Mouse (Mus musculus) spleen, adult 18-20 months (tissue): Measurements from ENCODE around the gene Qsox1.
A peak's percentile ranks its signal among the peaks of the same experiment; 100 is the strongest.

Source experiments
- DNase-seq, 2 experiments: peaks; one replicate each; pipeline ENCODE4 v3.0.0; 2022; ENCODE audit warnings: mixed read lengths in 2 of 2

Qsox1 gene

DNA sequence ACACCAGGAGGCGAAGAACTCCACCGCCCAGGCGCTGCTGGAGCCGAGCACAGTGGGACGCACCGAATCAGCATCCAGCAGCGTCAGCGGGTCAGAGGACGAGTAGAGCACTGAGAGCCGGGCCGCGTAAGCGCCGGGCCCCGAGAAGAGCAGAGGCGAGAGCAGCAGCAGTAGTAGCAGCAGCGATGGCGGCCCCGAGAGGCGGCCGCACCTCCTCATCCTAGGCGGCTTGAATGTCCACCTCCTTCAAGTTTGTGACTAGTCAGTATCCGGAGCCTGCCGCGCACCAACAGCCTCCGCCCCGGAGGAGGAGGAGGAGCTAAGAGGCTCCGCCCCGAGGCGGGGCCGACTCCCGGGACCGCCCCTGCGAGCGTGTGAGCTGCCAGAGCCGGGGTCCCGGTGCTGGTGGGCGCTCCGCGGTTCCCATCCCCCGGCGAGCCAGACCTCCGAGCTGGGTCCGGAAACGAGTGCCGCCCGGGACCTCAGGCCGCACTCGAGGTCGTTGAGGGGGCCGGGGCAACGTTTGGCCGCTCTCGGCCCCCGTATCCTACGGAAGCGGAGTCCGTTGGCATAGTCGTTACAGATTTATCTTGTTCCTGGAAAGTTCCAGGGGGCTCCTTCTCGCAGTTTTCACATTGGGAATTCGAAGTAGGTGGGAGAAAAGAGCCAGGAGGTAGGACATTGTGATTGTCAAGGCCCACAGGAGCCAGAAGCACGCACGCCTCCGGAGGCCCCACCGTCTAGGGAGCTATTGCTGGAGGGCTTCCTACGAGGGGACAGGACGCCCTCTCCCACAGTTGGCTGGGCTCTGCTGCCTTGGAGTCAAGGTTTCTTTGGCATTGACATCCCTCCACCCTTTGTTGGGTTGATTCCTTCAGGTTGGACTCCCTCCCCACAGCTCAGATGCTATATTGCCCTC, at the start of gene Qsox1:
Gene Qsox1, minus strand, starts transcription at position 309 of the 919 bp plus-strand sequence.
- DNase-seq = peak; percentile 74 to 88

DNA sequence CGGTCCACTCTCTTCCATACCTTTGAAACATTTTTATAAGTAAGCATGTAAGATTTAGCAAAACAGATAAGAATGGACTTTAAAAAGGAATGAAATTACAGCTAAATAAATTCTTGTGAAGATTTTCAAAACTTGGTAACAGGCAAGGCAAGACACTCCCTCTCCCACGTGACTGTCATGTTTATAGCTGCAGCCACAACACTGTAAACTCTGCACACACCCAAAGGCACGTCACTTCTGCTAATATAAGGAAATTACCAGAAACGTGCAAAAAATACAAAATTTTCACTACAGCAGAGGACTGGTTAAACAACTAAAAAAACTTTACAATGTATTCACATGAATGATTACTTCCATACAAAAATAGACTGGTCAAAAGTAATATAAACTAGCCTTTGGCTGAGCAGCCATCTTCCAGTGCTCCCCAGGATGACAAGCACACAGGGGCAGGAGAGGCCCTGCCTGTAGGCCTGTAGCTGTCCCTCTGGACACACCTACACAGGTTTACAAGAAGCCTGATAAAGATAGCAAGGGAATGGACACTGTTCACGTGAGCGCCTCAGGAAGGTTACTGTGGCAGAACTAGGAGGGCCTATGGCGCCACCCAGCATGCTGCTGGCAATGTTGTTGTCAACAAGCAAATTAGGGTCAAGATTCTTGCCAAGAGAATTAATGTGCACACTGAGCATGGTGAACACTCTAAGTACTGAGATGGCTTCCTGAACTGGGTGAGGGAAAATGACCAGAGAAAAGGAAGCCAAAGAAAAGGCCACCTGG, 42.4 kb upstream of the Qsox1 start:
- DNase-seq = no peak

DNA sequence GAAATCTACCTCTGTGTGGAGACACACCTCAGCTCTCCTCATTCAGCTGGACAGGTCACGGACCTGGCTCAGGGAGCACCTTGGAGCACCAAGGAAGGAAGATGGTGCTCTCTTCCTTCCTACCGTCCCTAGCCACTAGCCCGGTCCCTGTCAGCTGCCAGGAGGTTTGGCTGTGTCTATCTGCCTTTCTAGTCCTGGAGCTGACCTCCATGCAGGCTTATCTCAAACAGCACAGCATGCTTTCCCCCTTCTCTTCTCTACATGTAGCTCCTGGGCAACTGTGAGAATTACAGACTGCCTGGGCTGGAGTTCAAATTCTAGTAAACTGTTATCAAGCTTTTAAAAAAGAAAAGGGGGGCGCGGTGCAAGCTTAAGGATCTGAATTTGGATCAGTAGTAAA, 40.3 kb upstream of the Qsox1 start:
- DNase-seq = no peak

DNA sequence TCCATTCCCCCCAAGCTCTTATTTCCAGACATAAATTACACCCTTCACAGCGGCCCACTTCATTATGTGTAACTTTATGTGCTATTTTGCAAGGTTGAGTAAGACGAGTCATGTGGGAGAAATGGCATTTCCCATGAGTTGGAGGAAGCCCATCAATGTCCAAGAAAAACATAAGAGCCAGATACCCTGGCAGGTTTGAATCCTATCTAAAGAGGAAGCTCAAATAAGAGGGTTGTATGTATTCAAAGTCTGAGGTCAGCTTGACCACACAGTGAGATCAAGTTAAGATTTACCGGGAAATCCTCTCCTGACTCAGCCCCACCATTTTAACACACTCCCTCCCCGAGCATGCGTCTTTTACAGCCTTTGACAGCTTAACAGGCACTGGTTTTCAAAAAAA, 31.5 kb upstream of the Qsox1 start:
- no peak for DNase-seq

DNA sequence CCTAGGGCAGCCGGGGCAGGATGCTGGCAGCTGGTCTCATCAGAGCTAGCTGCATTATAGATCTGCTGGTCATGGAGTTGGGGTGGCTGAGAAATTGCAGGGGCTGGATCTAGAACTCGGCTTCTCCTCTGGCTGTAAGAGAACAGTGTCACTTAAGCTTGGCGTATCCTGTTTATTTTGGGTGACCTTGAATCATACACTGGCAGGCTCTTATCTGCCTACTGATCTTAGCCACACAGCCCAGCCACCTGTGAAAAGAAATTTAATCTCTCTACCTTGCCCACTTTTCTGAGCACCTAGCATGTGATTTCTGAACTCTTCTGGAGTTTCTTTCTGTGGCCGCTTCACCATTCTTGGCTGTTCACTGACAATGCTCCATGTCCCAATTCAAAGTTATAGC, 30.8 kb upstream of the Qsox1 start:
- DNase-seq = no peak

DNA sequence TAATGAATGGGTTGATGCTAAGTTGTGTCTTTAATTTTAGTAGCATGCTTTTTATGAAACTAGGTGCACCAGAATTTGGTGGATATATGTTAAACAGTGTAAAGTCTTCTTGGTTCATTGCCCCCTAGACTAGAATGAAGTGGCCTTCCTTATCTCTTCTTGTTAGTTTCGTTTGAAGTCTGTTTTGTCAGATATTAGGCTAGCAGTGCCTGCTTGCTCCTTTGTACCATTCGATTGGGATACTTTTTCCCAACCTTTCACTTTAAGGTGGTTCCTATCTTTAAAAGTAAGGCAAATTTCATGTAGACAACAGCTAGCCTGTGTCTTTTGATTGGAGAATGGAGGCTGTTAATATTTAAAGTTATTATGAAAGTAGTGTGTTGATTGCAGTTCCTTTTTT, 23.0 kb upstream of the Qsox1 start:
- DNase-seq = no peak

DNA sequence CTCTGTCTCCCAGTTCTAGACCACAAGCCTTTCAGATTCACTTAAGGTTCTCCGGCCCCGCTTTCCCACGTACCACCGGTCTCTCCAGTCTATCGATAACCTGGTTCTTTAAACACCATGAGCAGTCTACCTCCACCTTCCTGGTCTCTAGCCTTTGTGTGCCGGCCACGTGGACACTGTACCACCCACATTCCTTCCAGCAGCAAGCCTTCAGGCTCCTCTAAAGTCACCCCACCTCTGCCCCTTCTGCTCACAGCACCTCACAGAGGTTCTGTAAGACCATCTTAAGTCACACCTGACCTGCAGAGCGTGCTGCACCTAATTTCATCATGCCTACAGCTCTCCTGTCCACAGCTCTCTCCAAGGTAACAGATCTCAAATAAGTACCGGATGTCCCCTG, 20.9 kb upstream of the Qsox1 start:
- no peak for DNase-seq

DNA sequence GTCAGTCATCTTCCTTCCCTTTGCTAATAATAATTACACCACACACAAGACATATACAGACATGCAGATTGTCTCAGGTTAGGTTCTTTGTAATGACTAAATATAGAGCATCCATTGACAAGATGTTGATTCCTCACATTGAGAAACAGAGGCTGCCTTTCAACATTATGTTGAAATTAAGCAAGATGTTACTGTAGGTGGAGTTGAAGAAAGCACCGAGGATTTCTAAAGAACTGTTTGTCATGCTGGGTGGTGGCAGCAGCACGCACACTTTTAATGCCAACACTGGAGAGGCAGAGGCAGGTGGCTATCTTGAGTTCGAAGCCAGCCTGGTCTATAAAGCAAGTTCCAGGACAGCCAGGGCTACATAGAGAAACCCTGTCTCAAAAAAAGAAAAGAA, 19.3 kb upstream of the Qsox1 start:
- DNase-seq = no peak

DNA sequence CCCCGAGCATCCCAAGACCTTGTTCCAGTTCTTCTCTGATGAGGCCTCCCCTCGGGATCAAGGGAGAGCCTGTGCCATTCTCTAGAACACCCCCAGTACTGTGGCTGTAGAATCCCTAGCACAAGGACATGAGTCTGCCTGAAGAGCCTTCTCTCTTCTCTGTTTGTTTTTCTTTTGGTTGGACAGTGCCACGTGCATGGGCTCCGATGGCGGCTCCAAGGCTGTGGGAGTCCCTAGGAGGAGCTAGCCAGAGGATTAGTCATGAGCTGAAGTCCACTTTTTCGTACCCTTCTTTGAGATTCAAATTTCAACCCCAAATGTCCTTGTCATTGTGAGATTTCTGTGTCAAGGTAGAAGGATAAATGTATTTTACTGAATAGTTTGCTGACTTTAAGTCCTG, 18.2 kb upstream of the Qsox1 start:
- DNase-seq = no peak

DNA sequence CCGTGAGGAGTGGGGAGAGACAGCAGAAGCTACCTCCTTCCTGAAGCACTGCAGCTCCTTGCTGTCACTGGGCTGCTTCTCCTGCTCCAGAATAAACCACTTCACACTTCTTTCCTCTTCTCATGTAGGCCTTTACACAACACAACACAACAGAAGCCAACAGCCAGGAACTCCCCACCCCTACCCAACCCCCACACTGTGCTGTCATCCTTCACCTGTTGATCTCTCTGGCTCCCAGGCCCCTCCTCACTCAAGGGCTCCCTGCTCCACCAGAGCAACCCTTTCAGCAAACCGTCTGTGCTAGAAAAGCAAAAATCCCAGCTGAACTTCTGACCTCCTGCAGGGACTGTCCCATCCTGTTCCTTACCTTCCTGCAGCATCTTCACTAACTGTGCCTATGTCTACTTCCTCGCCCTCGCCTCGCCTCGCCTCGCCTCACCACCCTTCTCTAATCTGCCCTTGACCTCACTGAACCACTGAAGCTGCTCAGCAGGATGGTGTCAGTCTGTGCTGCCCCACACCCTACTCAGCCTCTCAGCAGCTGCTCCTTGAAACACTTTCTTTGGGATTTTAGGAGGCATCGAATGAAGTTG, 15.1 kb upstream of the Qsox1 start:
- no peak for DNase-seq

DNA sequence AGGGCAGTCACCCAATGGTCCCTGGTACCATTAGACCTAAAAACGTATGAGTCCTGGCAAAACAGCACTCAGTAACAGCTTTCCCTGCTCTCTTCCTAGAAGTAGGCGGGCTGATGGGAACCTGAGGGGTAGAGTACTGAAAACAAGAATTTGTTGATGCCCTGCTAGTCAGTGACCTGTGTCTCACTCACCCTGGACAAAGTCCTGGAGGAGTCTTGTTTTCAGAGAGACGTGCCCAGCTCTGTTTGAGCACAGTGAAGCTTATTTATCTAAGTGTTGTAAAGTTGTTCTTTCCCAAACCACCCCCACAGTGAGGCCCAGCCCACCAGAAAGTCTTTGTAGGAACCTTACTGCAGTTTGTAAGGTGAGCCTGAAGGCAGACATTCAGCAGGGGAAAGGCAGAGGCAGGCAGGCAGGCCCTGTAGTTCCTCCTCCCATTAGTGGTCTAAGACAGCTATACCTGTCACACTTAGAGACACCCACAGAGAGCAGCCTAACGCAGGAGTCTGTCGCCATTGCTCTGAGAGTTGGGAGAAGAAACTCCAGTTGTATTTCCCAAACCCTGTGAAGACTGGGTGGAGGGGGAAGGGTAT, 14.2 kb upstream of the Qsox1 start:
- no peak for DNase-seq

DNA sequence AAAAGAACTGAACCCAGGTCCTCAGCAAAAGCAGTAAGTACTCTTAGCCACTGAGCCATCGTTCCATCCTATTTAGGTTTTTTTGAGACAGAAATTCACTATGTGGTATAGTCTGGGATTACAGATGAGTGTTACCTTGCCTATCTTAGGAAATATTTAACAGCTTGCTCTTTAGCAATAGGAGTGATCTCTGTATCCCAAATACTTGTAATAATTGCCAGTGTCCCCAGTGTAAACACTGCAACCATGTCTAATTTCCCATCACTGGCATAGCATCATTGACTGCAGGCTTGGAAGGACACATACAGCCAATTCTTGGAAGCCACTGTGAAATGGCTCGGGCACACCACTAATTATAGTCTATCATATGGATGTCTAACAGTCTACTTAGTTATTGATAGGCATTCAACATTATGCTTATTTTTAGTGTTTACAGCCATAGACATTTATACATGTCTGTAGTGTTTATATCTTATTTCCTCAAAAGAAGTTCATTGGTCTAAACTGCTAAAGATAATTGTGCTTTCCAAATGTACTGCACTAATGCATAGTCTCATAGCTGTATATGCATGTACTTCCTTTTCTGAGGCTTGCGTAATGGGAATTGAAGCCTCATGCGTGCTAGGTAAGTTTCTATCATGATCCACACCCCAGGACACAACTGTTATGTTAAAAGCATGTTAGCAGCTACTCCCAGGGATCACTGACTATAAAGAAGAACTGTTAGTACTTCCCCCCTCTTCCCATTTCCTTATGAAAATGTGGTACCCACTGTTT, 13.4 kb upstream of the Qsox1 start:
- no peak for DNase-seq

DNA sequence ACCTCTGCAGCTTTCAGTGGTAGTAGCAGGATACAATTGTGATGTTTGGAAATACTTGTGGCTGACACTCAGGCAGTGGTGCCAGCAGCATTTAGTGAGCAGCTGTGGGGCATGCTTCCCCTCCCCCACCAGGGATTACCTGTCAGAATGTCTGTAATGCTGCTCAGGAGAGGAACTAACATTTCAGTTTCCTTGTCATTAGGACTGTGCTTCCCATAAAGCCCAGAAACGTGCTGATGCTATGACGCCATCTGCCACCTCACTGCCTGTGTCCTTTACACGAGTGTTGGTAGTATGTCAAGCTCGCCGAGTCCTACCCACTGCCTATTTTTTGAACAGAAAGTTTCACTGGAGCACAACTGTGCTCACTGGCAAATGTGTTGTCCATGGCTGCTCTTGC, 8.0 kb upstream of the Qsox1 start:
- no peak for DNase-seq

DNA sequence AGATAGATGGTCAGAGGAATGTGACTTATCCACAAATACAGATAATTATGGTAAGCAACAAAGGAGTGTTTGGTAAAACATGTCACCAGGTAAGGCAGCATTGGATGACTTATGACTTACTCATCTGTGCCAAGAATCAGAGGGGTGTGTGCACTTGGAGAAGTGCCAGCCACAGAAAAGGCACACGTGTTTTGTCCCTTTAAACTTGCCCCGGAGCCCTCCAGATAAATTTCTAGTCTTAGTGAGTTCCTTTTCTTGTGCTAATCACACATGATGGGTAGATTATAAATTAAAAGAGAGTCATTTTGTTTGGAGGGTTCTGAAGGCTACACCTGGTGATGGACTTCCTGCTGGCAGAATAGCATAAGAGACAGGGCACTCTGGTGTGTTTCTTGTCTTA, 3.5 kb upstream of the Qsox1 start:
- no peak for DNase-seq

DNA sequence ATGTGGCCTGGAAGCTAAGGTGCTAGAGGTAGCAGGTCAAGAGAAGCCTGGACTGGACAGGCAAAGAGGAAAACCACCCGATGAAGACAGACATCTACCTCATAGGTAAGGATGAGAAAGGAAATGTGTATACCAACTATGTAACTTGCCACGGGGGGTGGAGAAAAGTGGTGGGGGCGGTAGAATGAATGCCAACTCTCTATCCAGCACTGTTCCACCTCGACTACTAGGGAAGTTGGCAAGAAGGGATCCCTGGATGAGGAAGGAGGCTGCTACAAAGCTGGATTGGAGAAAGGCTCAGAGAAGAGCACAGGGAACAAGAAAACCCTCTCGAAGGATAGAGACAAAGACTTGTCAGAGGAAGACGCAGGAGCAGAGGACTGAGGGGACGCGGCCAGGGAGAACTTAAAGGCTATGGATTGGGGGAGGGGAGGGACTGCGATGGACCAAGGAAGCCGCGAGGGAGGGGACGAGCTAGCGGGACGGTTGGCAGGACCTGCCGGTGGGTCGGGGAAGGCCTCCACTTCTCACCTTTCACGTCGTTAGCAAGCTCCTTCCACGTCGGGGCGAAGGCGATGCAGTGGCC, 601 bp downstream of the Qsox1 start:
- peak in 1 of 2 experiments; percentile 5 for DNase-seq

DNA sequence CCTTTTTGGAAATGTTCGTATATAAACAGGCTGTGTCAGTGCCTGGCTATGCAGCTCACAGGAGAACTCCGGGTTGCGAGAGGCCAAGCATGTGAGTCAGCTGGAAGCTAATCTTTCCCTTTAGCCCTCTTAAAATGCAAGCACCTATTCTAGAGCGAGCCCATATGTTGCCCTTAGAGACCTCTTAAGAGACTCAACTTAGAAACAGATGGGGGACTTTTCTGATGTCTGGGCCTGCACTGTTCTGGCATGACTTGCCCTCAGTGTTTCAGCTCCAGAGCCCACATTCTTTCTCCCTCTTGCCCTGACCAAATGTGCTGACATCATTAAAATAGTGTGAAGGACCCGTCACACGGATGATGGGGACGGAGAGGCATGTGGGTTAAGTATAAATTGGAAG, 2.1 kb downstream of the Qsox1 start:
- no peak for DNase-seq

DNA sequence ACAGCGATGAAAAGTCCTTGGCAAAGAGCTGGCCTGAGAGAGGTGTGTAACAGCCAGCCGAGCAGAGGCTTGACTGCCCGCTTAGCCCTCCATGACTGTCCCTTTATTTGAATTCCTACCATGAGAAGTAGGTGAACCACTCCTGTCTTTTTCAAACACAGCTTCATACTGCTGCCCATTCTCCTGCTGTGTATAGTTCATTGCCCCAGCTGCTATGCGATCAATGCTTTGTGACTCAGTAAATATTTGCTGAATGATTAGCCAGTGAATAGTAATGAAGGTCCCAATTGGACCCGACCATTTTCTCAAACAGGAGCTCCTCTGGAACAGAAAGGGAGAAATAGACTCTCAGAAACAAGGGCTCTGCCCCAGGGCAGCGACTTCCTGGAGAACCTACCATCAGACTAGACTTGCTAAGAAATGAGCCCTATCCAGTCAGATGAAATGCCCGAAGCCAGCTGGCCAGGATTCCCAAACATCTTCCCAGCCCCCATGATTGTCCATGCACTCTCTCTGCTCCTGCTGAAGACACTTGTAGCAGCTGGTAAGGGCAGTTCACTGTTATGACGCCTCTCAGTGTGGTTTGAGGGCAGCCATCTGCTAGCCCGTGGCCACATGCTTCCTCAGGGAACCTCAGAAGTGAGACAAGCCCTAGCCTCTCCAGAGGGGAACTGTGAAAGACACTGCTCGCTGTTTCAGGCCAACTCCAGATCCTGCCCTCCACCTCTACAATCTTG, 2.8 kb downstream of the Qsox1 start:
- no peak for DNase-seq

DNA sequence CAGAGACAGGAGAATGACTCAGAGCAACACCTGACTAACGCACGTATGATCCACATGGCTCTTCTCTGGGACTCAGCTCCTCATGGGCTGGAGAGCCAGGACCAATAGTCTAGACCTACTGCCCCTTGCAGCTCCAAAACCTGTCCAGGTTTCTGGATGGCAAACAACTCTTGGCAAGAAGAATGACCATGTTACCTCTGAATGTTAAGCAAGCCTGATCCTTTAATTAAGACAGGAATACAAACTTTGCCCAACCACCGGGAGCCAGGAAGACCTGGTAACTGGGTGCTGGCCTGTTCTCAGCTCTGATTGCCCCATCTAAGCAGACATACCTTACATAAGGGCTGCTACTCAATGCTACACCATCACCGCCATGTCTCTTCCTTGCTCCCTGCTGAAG, 4.4 kb downstream of the Qsox1 start:
- DNase-seq = no peak

DNA sequence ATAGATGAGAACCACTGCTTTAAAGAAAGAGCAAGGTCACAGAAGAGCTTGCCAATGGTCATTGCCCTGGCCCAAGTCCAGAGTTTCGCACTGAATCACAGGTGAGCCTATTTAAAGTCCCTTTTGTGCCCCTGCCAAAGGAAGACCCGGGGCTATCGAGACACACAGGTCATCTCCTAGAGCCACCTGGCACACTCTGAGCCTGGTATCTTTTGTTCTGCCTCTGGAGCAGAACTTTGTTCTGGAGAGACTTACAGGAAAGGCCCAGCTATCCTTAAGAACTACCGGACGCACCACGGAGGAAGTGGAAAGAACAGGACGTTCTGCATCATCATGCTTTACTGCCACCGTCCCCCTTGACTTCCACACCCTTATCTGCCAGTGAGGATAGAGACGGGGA, 7.1 kb downstream of the Qsox1 start:
- no peak for DNase-seq

DNA sequence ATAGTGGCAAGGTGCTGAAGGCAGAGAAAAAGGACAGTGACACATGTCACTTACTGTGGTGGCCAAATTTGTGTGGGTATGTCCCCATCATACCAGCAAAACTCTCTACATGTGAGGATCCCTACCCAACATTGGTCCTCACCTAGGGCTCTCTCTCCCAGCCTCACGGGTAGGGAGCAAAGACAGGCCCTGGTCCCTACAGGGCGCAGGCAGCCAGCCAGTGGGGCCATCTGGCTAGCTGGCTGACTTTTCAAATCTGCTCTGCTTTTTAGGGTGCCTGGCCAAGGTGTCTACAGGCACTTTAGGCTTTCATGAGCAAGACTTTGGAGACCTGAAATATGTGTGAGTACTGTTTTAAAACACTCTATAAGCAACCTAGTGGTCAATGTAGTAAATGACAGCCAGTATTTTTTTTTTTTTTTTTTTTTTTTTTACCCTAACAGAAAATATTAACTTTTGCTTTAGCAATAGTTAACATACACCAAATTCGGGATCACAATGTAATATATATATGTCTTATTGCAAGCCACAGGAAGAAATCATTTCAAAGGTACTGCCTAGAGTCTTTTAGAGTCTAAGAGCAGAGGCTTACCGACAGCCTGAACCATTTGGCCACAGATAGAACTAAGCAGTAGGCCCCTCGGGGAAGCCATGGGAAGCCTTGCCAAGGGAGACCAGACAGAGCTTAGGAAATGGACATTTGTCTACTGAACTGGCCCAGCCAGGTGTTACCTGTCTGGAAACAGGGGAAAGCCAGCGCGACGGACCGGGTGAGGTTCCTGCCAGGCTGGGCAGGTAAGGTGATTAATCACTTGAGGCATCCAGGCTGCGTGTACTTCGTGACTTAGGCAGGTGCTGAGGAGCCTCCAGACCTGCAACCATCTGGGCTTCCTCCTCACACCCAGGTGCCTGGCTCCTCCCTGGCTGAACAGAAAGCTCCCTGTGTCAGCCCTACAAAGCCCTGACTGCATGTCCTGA, 11.4 kb downstream of the Qsox1 start:
- no peak for DNase-seq
